Mouse (Mus musculus) midbrain, postnatal 0 days (tissue): Measurements from ENCODE around the gene Mtrr. TPM values are rescaled to one million over a fixed set of nuclear protein-coding genes. Genes with fewer than 3 reads are reported as not detected.
A peak's percentile ranks its signal among the peaks of the same experiment; 100 is the strongest.
"Not testable (repeated sequence)": the region's sequence is repeated elsewhere in the genome, so short reads cannot be mapped to it uniquely, and the experiment has no call there.

Experiments
- ATAC-seq: fragments of 200-750 bp; cut with Nextera tagmentation; 2 replicates; pipeline ENCODE4 v1.8.0; 2017; ENCODE audit warnings: moderate number of reproducible peaks, mild to moderate bottlenecking, moderate TSS enrichment, moderate library complexity; ENCODE audit not compliant: low FRiP score
- DNase-seq: peaks from one replicate; pipeline ENCODE4 v3.0.0-alpha.2; 2015; ENCODE audit warnings: low spot score
- H3K27ac ChIP-seq: fragments of 300-500 bp; sonication (generic); 2 replicates; pipeline ENCODE4 v1.5.1; 2014; ENCODE audit warnings: low read depth, mild to moderate bottlenecking, low read length, mixed read lengths
- H3K27me3 ChIP-seq: fragments of 300-500 bp; sonication (generic); 2 replicates; pipeline ENCODE4 v1.6.1; 2014; ENCODE audit warnings: low read length, control low read depth, mixed read lengths; ENCODE audit not compliant: insufficient read depth
- H3K36me3 ChIP-seq: fragments of 300-500 bp; sonication (generic); 2 replicates; pipeline ENCODE4 v1.6.1; 2014; ENCODE audit warnings: low read length, control low read depth, mixed read lengths; ENCODE audit not compliant: insufficient read depth
- H3K4me1 ChIP-seq: fragments of 300-500 bp; sonication (generic); 2 replicates; pipeline ENCODE4 v1.6.1; 2014; ENCODE audit warnings: mild to moderate bottlenecking, control low read depth, antibody characterized with exemption, low read length, mixed read lengths; ENCODE audit not compliant: insufficient read depth
- H3K4me2 ChIP-seq: fragments of 300-500 bp; sonication (generic); 2 replicates; pipeline ENCODE4 v1.6.1; 2014; ENCODE audit warnings: low read depth, mild to moderate bottlenecking, low read length, mixed read lengths; ENCODE audit not compliant: poor library complexity, severe bottlenecking
- H3K4me3 ChIP-seq: fragments of 300-500 bp; sonication (generic); 2 replicates; pipeline ENCODE4 v1.5.1; 2014; ENCODE audit warnings: low read depth, mild to moderate bottlenecking, low read length, moderate library complexity
- H3K9ac ChIP-seq: fragments of 300-500 bp; sonication (generic); replicated peaks from 2 replicates; pipeline ENCODE4 v1.6.1; 2014; ENCODE audit warnings: mild to moderate bottlenecking, low read length, moderate library complexity, mixed read lengths; ENCODE audit not compliant: poor library complexity, severe bottlenecking
- H3K9me3 ChIP-seq: fragments of 300-500 bp; sonication (generic); 2 replicates; pipeline ENCODE4 v1.6.1; 2016; ENCODE audit warnings: low read length, control low read depth
- CTCF ChIP-seq: IDR thresholded peaks from 2 replicates; pipeline ENCODE4 v1.5.1; 2016; ENCODE audit warnings: antibody characterized with exemption, mild to moderate bottlenecking
- WGBS: fragments of 180-500 bp; shearing (Covaris S2); extraction: QIAGEN DNeasy Blood & Tissue Kit; methylation state at CpG from one replicate; pipeline ENCODE4 v1.1.7; 2014; 5-methylcytosine and 5-hydroxymethylcytosine counted together
- polyA plus RNA-seq: library from polyadenylated mRNA; unstranded; fragments of >200 nt; fragmentation: Nextera tagmentation; extraction: Ambion mirVana; gene quantifications from 2 replicates; pipeline ENCODE4 v1.2.1, GENCODE M21; 2015
- total RNA-seq: library from RNA; depleted of rRNA; stranded (reverse); fragments of >200 nt; gene quantifications from 2 replicates; pipeline ENCODE4 v1.2.3, GENCODE M21; 2014; rRNA removed

Gene Mtrr
- total and polyA plus RNA-seq, 2 experiments from 2014 or later = 6.8 to 10.6 TPM

DNA sequence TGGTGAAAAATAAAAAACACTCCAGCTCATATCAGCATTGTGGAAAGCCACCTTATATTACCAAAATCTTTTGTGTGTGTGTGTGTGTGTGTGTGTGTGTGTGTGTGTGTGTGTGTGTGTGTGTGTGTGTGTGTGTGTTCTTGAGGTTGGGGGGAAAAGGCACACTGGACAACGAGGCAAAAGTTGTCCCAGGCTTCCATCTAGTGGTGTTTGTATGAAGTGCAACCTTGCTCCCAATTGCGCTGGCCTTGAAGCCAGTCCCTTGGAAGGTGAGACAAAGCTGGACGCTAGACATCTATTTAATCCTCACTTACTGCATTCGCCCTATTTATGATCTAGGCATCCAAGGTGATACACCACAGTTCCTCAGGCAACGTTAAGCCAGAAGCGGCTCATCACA is 28.6 kb downstream of the Mtrr start:
- ATAC-seq (peak; percentile 81; the same call in 1 of the 2 replicates), DNase-seq (peak; percentile 67)
- H3K4me2 ChIP-seq, H3K27ac ChIP-seq, H3K9ac ChIP-seq, H3K9me3 ChIP-seq, H3K27me3 ChIP-seq, H3K36me3 ChIP-seq, H3K4me3 ChIP-seq, H3K4me1 ChIP-seq: not testable (repeated sequence)
- peak; percentile 71 for TF ChIP-seq CTCF
- WGBS = 22% methylated on average over 4 of the region's 6 CpGs

Other genes starting within 250 kb of the Mtrr start
- gene Fastkd3, start 85 bp upstream of the Mtrr start, total RNA-seq = 10.7 and 17.4 TPM in 2 replicates
- gene Fastkd3, start 85 bp upstream of the Mtrr start, polyA plus RNA-seq = 18.5 and 20.1 TPM in 2 replicates
- gene 1700001L19Rik, start 15.3 kb upstream of the Mtrr start, total RNA-seq = 10.5 and 16.9 TPM in 2 replicates
- gene 1700001L19Rik, start 15.3 kb upstream of the Mtrr start, polyA plus RNA-seq = 27.6 and 29.6 TPM in 2 replicates